Mouse (Mus musculus) lung, adult 18-20 months (tissue): Measurements from ENCODE around the gene Ric1.

Experiments used
- DNase-seq, 2 experiments: peaks; one replicate each; pipeline ENCODE4 v3.0.0; 2022; ENCODE audit warnings: mixed read lengths in 2 of 2

The Ric1 gene

DNA sequence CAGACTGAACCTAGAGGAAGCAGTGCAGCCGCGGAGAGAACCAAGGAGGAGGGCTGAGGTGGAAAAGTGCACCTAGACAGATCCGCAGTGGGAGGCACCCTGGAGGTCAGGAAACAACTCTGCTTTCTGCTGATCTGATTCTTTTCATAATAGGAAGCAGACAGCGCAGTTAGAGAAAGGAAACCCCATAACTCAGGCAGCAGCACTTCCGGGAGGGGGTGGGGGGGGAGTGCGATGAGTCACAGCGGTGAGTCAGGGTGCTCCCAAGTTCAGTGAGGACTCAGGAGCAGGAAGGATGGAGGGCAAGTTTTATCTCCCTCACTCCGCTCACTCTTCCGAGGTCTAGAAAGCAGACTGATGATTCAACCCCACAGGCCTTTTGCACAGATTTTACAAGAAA is 119.0 kb downstream of the Ric1 start:
- DNase-seq, result no peak

DNA sequence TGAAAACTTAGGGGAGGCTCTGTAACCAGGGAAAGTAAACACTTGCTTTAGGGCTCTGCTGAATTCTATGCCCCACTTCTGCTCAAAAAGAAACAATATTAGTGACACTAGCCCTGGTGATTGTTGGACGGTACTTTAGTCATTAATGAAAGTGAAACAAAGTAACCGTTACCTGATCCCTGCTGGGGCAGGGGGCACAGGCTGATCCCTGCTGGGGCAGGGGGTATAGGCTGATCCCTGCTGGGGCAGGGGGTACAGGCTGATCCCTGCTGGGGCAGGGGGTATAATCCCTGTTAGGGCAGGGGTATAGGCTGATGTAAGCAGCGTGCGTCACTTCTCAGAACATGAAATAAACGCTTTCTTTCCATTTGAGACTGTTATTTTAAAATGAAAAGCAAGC is 119.4 kb downstream of the Ric1 start:
- no peak for DNase-seq

DNA sequence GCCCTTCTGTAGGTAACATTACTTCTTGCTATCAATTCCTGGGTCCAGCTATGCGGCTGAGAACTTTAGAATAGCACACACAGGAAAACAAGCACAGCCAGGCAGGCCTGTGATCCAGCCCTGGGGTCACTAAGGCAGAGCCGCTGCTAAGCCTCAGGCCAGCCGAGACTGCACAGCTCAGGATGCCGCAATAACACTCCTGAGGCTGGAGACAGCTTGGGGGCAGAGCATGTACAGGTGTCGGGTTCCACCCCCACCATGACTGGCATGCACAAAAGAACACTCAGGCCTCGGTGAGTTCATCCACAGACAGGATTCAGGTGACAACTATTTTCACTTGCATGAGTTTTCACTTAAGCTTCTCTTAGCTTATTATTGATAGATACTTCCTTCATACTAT is 120.1 kb downstream of the Ric1 start:
- no peak for DNase-seq

DNA sequence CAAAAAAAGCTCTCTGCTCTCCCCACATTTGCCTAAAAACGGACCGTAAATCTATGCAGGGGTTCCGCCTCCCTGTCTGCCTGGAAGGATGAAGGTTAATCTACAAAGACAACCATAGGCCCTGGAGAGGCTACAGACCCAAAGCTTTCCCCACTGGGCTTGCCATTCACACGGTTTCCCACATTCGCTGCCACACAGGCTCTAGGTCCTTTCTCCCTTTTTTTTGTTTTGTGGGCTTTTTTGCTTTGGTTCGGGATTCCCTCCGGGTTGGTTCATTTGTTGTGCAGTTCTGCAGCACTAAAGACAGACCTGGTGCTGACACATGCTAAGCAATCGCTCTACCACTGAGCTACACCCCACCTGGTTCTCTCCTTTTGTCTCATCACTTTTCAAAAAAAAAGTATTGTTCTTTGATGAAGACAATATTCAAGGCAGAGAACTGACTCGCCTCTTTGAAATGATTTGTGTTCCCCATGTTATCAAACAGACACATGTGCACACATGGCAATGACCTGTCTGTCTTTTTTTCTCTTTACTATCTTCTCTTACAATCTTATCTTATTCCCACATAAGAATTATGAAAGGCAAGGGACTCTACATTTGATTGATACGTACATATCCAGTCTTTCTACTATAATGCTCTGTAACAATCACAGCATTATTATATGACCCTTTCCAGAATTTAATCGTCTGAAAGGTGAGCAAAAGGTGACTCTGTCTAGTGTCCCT is 121.3 kb downstream of the Ric1 start:
- DNase-seq, result no peak

DNA sequence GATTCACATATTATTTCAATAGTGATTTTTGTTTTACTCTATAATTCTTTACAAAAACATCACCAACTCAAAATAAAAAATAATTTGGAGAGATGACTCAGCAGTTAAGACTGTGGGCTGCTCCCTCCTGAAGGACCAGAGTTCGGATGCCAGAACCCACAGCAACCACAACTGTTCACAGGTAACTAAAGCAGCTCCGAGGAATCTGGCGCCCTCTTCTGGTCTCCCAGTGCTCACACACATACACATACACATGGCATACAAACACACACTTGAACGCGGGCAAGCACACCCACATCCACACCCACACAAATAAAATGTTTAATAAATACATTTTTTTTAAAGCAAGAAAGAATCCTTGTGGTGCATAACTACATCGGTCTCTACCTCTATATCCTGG is 122.7 kb downstream of the Ric1 start:
- no peak for DNase-seq

DNA sequence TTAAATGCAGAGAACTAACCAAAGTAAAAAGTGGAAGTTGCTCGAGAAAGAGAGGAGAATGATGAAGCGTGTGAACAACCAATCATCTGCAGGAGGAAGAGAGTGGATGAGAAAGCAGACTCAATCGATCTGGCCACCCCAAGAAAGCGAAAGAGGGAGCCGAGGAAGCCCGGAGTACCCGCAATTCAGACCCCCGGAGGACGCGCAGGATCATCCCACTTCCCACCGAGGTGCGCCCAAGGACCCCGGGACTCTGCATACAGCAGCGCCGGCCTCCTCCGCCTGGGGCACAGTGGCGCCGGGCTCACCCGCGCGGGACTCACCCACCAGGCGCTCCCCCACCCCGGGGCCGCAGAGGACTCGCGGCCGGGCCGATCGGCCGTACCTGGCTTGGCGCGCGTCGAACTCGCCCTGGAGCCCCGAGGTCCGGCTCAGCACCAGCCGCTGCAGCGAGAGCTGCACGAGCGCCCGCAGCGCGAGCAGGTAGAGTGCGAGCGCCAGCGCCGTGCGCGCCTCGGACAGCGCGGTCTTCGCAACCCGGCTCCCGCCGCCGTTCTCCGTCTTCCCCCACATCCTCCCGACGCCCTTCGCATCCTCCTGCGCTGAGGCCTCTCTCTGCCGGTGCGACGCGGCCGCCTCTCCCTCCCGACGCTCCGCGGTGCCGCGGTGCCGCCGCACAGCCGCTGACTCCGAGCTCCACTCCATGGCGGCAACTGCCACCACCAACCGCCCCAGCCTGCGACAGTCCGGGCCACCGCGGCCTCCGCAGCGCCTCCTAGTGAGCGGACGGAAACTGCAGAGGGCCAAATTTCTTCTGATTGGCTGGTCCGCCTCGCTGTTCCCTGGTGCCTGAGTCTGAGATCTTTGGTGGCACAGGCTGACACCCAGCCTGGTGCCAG is 125.8 kb downstream of the Ric1 start, which contains the start of gene Ermp1:
Gene Ermp1 (minus strand): TSS at position 765 of the 899 bp plus-strand sequence.
- peak; percentile 95 for DNase-seq

DNA sequence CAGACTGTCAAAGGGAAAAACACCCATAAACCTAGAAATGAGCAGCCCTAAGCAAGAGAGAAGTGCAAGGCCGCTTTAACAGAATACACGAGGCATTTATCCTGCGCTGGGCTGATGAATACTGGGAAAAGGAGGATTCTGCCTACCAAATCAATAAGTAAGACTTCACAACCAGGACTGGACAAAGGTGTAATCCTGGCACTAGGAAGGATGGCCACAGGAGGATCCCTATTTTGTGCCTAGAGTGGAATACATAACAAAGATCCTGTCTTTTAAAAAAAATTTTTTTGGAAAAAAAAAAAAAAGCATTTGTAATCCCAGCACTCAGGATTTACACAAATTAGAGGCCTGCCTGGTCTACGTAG is 126.5 kb downstream of the Ric1 start:
- no peak for DNase-seq

DNA sequence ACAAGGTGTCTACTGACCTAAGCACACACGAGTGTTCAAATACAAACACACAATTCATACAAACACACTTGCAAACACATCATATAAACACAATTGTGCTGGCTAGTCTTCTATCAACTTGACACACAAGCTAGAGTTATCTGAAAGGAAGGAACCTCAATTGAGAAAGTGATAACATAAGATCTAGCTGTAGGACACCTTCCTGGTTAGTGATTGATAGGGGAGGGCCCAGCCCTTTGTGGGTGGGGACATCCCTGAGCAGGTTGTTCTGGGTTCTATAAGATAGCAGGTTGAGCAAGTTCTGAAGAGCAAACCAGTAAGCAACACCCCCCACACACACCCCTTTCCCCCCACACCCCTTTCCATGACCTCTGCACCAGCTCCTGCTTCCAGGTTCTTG is 127.6 kb downstream of the Ric1 start:
- no peak for DNase-seq

DNA sequence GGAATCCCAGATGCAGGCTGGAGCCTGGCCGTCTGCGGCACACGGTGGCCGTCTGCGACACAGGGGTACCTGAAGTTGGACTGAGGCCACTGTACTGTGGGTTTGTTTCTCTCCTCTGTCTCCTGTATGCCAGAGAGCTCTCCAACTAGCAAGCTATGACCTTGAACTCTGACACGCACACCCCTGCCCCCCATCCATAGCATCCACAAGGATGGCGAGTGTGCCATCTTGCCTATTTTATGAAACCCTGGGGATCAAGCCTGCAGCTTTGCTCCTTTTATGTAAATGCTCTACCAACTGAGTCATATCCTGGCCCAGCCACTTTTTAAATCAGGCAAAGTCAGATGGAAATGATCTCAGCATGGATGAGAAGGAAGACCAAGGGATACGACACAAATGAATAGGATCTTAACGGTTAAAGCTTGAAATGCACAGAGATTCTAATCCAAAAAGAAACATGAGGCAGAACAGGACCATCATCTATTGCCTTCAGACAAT is 131.7 kb downstream of the Ric1 start:
- no peak for DNase-seq

DNA sequence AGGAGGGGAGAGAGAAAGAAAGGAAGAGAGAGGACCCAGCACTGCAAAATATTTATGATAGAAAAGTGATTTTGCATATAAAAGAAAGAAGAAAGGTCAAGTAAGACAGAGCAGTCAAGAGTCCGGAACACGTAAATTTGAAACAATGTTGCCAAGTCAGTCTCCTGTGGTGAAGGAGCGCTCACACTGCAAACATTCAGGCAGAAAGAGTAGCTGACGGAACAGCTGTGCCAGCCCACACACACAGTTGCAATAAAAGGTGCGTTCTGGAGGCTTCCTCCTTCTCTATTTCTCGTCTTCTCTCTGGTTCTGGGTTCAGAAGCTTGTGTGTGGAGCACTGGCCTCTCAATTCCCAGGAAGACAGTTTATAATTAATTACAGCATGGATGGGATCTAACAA is 133.1 kb downstream of the Ric1 start:
- no peak for DNase-seq

DNA sequence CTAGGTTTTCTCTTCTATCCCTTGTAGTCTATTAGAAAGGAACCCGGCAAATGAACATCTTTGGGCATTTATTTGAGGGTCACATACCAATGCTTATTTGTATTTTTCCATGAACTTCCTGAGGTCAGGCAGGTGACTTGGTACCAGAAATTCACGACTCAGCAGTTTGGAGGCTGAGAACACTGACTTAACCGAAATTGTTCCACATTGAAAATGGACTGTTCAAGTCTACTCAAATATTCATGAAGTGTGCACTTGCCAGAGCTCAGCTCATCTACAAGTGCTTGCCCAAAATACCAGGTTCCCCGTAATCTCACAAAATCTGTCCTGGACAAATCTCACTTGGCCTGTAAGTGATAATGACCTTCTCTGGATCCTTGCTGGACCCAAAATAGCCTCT is 133.9 kb downstream of the Ric1 start:
- DNase-seq, result no peak
